Mouse (Mus musculus): Measurements from ENCODE around the gene Sik1. TPM values are rescaled to one million over a fixed set of nuclear protein-coding genes. Genes with fewer than 3 reads are reported as not detected.

The Sik1 gene
- total RNA-seq, 2 experiments from 2014 or later: 16.9 to 18.0 TPM

DNA sequence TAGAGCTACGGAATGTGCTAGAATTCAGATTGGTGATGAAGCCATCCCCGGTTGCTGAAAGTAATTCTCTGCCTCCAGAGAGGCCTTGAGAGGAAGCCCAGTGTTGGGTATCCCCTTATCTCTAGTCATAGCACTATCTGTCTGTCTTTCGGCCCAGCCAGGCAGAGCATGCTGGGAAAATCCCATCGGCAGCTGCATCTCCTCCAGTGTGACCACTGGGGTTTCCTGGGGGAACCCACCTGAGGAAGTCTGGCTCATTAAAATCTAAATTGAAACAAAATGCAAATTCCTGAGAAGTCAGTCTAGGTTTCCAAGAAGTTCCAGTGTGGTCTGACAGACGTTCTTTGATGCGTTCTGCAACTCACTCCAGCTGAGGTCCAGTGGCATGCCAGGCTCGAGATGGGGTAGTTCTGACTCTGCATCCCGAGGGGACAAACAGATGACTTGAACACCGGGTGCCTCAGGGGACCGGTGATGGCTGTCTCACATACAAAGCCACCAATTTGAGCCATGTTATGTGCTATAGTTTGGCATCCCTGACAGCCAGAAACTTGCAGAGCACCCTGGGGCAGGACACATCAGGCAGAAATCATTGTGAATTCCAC lies 19.8 kb upstream of the Sik1 start:
- DNase-seq: no peak

DNA sequence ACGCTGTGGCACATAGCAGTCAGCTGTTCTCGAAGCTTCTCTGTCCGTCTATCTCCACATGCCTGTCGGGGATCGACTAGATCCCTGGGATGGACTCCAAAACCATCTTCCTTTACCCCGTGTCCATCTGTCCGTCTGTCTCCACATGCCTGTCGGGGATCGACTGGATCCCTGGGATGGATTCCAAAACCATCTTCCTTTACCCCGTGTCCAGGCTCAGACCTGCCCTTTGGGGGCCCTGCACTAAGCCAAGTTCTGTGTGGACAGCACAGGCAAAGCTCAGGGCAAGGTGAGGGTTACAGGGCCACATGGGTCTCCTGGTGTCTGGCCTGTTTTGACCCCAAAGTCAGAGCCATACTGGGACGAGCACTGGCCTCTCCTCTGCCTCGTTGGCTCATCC lies 19.1 kb upstream of the Sik1 start:
- DNase-seq: no peak

DNA sequence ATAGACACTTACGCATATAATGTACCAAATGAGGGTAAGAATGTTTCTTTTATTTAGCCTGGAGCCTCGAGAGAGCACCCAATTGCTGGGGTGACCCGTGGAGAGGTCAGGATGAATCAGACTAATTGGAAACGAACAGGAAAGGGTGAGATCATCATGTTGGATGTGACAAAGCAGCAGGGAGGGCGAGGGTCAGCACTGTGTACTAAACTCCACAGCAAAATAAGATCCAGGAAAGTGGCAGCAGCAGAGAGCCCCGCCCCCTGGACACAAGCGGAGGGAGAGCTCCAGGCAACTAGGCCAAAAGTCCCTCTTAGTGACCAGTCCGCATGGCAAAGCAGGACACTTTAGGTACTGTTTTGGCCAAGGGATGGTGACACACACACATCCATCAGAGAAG lies 18.4 kb upstream of the Sik1 start:
- DNase-seq: no peak

DNA sequence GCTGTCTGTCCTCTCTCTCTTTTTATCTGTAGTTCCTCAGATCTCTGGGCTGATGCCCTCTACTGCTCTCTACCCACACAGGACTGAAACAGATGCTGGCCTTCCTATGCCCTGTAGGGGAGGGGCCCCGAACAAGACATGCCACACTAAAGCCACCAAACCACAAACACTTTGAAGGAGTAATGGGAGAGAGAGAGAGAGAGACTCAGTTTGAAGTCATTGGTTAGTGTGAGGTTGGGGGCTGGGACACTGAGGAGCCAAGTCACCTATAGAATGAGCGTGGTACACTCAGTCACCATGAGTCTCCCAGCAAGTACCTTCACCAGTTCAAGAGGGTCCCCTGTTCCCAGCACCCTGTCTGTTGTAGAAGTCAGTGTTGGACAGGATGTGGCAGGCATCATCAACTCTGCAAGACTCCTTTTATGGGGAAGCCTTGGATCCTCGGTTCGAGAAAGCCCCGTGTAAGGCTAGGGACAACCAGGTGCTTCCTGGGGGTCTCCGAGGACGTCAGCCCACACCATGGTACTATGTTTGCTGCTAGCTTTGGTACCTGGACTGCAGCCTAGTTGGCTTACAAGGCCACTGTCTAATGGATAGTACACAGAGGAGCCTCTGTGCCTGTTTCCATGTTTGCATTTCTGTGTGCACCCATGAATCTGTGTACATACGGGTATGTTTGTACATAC lies 17.7 kb upstream of the Sik1 start:
- DNase-seq: no peak

DNA sequence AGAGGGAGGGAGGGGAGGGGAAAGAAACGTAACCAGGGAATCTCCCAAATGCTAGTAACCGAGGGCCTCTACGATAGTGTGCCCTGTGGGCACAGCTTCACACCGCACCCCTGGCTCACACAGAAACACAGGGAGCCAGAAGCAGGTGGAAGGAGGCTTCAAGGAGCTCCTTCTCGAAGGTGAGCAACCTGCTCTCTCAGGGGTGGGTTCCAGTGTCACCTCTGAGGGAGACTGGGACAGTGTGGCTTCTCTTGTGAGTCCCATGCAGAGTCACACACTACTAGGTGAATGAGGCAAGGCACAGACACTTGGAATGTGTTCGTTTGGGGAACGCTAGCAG lies 17.2 kb upstream of the Sik1 start:
- DNase-seq: no peak

DNA sequence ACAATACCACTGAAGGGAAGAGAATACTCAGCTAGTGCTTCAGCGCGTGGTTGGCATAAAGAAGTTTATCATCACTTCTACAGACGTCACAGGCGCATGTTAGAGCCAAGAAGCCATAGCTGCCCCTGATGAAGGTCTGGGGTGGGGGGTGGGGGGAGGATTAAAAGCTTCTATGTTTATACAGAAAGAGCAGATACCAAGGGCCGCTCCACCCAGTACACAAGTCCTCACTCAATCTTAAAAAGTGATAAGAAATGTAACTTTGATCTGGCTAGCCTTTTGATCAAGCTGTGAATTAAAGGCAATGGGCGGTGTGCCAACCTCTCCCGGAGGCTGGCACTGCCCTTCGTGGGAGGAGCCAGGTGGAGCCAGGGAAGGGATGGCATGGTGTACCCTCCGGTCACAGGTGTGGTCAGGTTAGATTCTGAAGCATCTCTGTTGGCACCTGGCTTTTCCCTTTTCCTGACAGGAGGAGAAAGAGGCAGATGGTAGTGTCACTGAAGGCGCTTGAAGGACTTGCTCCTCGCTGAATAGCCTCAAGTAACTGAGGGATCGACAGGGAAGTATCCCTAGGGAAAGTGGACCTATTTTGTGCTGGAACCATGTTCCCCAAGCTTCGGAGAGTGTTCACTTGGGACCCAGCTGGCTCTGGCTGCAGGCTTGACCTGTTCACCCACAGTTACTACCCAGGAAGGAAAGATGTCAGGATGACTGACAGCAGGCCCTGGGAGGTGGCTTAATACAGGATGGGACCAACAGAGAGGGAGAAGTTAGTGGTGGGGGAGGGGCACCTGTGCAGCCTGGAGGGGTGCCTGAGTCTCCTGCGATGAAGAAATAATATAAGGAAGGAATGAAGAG lies 16.6 kb upstream of the Sik1 start:
- no peak for DNase-seq

DNA sequence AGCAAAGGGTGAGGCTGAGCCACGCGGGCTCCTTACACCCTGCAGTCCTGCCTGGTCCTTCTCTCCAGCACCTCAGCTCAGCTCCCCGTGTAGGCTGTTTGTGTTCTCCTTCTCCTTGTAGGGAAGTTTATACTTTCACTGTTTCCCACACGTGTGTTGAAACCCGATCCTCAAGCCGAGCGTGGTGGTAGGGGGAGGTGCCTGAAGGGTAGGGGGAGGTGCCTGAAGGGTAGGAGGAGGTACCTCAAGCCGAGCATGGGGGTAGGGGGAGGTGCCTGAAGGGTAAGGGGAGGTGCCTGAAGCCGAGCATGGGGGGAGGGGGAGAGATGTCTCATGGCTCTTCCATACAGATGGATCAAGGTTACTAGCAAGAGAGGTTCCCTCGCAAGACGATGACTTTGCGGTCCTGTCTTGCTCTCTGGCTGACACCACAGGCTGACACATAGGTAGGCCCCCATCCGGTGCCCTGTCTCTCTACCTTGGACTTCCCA lies 15.4 kb upstream of the Sik1 start:
- no peak for DNase-seq

DNA sequence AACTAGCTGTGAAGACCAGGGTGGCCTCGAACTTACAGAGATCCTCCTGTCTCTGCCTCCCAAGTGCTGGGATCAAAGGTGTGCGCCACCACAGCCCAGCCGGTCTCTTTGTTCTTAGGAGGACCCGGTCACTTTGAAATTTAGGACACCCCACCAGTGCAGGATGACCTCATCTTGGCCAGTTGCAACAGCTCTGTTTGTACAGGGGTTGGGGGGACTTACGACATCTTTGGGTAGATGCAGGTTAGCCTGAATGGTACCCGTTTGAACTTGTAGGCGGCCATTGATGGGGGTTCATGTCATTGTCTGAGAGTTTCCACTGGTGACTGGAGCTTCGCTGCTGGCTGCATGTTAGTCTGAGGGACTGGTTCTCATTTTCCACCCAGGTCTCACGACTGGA lies 14.8 kb upstream of the Sik1 start:
- no peak for DNase-seq

DNA sequence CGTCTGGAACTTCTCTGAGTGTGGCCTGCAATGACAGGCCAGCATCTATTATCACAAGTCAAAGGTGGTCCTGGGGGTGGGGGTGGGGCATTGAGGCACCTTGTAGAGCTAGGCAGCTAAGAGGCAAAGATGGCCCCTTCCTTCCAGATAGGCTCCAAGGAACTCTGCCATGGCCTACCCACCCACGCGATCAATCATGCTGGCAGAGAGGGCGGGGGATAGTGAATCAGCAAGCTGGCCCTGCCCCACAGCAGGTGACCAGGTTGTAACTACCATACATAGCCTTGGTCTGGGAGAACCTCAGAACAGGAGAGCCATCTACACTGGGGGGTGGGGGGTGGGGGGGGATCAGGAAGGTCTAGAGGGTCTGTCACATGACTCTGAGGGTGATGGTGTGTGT lies 12.5 kb upstream of the Sik1 start:
- no peak for DNase-seq

DNA sequence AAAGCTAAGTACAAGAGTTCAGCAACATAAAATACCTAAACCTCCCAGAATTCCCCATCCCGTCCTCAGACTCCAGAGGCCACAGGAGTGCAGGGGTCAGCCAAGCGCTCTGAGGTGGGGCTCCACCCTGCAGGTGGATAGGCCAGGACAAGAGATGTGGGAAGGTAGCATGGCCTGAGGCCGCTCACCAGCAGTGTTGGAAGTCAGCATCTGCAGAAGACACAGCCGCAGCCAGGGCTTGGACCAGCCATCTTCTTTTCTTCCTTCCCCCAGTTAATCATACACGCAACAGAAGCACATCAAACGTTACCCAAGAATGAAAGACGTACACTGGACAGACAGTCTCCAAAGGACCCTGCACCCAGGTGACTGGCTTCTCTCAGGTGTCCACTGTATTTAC lies 11.5 kb upstream of the Sik1 start:
- no peak for DNase-seq

DNA sequence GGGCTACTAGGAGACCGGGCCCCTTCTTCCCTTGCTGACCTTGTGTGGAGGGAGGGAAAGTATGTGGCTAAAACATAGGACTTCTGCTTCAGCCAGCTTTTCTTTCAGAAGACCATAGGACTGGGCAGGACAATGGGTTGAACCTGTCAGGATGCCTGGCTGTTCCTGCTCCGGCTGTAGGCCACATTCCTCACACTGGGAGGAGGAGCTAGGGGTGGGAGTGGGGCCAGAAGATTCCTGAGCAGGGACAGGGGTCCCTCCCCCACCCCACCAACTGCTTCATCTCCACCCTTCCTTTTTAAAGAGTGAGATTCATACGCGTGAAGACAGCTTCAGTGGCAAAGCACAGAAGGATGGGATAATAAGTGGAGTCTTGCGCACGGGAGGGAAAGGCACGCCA lies 10.0 kb upstream of the Sik1 start:
- DNase-seq: no peak

DNA sequence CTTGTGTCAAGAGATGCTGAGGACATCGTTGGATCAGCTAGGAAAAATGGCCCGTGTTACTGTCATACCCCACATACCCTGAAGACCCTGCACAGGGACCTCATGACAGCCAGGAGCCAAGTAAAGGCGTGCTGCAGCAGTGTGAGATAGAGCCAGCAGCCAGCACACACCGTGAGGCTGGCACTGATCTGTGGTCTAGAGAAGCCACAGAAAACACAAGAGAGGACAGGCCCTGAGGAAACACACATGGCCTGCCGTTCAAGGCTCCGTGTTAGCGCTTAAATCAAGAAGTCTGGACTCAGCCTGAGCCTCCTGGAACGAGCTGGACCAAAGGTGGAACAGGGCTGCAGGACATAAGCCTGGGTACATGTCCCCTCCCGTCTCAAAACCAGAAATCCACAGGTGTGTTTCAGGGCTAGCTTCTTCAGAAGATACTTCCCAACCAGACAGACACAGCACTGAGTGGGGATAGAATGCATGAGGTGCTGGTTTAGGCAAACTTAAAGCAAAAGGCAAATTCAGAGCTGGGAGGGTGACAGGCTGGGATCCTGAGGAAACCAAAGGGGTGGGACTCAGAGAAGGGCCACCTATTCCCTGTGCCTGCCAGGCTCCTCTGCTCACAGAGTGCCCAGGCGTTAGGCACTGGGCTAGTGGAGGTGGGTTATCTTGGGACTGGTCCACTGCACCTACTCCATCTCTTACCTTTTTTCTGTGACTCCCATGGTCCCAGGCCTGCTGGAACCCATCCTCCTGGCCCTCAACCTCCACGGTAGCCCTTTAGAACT lies 9.3 kb upstream of the Sik1 start:
- no peak for DNase-seq

DNA sequence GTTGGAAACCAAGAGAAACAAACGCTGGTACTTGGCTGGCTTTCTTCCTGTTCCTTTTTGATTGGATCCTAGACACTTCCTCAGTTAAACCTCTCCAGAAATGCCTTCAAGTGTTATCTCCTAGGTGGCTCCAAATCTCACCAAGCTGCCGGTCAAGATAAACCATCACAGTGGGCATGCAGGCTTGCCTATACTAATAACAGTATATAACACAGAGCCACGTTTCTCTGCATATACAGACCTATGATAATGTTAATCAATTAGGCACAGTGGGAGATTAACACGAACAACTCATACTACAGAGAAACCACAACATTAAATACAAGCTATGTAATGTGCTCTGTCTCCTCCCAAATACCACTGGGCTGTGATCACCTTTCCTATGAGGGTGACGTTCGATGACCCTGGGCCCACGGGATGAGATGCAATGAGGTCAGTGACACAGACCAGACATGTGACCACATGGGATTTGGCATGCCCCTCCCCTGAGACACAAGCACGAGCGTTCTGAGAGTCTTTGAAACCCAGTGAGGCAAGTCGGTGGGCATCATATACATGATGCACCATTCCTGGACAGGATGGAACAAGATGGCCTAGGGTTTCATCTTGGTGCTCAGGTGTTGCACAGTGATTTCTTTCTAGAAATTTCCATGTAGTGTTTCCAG lies 7.7 kb upstream of the Sik1 start:
- no peak for DNase-seq

DNA sequence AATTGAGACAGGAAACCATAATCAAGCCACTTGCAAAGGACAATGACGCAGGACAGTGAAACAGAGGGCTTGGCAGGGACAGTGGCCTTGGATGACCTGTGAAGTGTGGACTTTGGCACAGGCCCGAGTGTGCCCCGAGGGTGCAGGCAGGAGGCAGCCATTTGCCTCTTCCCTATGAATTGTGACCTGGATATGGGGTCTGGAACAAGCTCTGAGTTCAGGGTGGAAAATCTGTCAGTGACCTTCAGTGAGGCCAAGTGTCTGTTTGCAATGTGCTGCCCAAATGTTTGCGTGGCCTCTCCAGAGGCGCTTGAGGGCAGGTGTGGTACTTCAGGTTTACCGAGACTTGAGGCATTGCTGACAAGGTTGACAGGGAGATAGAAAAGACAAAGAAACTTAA lies 6.5 kb upstream of the Sik1 start:
- peak in 1 of 2 experiments; percentile 0 for DNase-seq

DNA sequence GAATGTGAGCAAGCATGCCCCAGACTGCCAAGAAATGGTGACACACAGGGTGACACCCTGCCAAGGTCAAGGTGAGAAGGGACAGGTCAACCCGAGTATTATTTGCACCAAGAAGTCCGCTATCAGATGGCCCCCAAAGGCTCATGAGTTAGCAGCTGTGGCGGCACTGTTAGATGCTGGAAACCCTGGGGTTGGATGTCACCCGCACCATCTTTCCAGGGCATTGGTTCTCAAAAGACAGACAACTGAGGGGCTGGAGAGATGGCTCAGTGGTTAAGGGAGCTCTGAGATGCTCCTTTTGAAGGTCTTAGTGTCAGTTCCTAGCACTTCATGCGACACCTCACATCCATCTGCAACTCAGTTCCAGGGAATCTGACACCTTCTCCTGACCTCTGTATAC lies 6.1 kb upstream of the Sik1 start:
- no peak for DNase-seq

DNA sequence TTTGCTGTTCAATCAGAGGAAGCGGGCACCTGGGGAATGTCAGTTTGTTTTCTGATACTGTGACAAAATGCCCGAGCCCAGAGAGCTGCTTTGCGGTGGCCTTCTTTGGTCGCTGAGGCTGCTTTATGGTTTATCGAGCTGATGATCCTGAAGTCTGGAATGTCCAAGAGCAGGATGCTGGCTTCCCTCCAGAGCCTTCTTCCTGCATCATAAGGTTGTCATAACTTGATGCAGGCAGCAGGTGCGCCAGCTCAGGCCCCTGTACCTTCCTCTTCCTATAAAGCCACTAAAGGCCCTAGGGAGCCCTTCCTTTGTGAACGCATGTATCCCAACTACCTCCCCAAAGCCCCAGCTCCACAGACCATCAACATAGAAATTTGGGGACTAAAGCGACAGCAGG lies 5.3 kb upstream of the Sik1 start:
- no peak for DNase-seq

DNA sequence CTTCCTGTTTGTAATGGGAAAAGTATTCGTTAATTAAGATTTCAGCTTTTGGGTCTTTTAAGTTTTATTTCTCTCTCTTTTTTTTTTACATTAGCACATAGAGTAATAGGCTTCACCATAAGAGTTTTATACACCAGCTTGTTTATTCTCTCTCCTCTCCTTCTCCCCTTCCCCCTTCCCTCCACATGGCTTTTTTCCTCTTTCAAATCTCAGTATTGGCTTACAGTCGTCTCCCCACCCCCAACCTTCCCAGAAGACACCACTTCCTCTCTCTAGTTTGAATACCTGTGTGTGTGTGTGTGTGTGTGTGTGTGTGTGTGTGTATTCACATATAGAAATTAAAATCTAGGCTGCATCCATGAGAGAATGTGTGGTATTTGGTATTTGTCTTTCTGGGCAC lies 3.8 kb upstream of the Sik1 start:
- DNase-seq: no peak

DNA sequence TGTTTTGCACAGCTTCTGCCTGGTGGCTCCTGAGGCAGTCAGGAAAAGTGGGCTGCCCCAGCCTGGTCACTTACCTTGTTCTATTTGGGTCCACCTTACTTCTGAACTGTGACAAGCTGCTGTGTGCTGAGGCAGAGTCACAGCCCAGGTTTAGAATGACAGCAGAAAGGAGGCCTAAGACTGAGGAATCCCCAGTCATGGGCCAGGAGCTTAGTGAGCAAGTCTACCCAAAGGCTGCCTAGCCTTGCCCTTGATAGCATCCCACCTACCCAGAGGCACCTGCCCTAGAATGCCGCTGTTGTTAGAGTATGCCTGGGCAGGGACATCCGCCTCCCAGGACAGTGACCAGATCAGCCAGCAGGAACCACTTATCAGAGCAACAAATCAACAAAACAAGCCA lies 3.2 kb upstream of the Sik1 start:
- no peak for DNase-seq

DNA sequence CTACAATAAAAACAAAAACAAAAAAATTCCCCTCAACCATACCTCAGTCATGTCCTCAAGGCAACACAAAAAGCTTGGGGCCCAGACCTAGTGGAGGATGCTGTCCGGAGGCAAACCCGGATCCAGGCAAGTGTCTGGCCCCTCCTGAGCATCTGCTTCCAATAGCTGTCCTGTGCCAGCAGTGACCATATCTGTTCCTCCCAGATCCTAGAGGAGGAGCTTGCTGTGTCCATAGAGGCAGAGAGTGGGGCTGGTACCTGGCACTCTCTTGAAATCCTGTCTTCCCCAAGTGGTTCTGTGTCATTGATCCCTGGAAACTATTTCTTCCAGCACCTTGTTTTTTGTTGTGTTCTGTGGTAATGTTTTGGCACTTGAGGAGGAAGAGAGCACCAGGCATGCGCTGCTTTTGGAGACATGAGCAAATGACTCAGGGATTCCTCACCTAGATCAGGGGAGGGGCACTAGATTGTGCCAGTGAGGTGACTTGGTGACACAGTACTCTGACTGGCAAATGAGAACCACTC lies 2.4 kb upstream of the Sik1 start:
- DNase-seq: no peak

DNA sequence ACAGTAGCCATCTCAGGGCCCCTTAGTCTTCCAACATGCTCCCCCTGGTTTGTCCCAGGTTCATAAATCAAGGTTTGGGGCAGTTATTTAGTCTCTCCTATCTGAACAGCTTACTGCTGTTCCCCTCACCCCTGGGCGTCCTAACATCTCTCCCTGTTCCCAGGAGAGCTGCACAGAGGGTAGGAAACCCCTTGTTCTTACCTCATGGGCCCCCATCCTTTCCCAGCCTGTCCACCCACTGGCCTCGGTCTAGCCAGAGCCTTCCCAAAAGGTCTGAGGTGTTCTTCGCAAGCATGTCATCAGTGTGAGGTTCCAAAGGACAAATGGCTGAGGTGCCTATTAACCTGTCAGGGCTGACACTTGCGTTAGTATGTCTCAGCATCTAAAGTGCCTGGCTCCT lies 1.6 kb upstream of the Sik1 start:
- DNase-seq: no peak

DNA sequence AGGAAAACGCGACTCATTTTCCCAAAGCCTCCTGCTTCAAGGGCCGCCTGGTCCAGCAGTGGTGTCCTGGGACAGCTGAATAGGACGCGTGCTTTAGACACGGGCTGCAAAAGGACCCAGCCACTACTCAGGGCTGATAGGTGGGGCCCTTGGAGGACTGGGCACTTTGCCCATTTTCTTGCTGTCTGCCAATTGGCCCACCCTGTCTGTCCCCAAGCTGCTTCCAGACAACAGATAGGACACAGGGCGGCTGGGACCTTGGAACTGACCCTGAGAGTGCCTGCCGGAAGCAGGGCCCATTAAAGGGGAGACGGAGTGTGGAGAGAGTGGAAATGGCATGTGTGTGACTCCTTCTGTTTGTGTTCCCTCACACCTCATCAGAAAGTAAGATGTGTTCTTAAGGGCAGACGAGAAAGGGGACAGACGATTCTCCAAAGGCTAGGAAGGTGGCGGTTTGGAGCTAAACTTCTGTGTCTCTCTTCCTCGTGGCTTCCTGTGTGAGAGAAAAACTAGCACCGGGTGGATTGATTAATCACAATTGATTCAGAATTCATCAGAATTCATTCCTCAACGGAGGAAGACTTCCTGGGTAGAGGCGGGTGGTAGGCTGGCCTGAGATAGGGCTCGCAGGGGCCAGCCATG lies 1.0 kb upstream of the Sik1 start:
- peak; percentile 20 to 40 for DNase-seq
